Comparison of ENCODE assay signal across 15 mouse cellular contexts in genomic region chr2:24926345-24926964, GRCm38 (mm10).
"Had no signal": no experiment of that assay in that cellular context is flagged by ENCODE, and none has a peak within 500 bp of the region (broad histone marks: within the 10 kb centered on the region; RNA-seq: fewer than 3 reads in every experiment).

No protein-coding gene starts in this region.

- ATAC-seq: hindbrain, embryonic 16.5 days had no signal

- H3K9ac ChIP-seq: limb, embryonic 13.5 days; neural tube, embryonic 15.5 days had no signal

- H3K27me3 ChIP-seq: neural tube, embryonic 15.5 days had no signal

- H3K9me3 ChIP-seq: limb, embryonic 13.5 days; midbrain, embryonic 10.5 days; neural tube, embryonic 15.5 days had no signal

- H3K4me3 ChIP-seq: limb, embryonic 13.5 days; midbrain, embryonic 10.5 days; myocyte; neural tube, embryonic 15.5 days had no signal

- H3K4me2 ChIP-seq: limb, embryonic 13.5 days; liver, embryonic 11.5 days; neural tube, embryonic 15.5 days had no signal

- H3K36me3 ChIP-seq: limb, embryonic 13.5 days; midbrain, embryonic 10.5 days had no signal

- DNase-seq: kidney, adult 9 months; kidney, postnatal 14 days; left cerebral cortex, postnatal 4 days; lung, postnatal 14 days; midbrain, embryonic 14.5 days; right cerebral cortex, adult 18-20 months; right cerebral cortex, postnatal 25 days; thymus, adult 2 months; thymus, postnatal 25 days had no signal

- H3K4me1 ChIP-seq: limb, embryonic 13.5 days; midbrain, embryonic 10.5 days; neural tube, embryonic 15.5 days had no signal

- H3K27ac ChIP-seq: limb, embryonic 13.5 days; midbrain, embryonic 10.5 days; neural tube, embryonic 15.5 days had no signal
